Mouse (Mus musculus) adrenal gland, postnatal 25 days (tissue): ENCODE measurements around the gene Bpifb9b. TPM values are rescaled to one million over a fixed set of nuclear protein-coding genes. Genes with fewer than 3 reads are reported as not detected.
A peak's percentile ranks its signal among the peaks of the same experiment; 100 is the strongest.
"Not testable (repeated sequence)": the region's sequence is repeated elsewhere in the genome, so short reads cannot be mapped to it uniquely, and the experiment has no call there.

ENCODE experiments used
- DNase-seq: peaks from one replicate; pipeline ENCODE4 v3.0.0; 2021; ENCODE audit warnings: mixed read lengths
- long read RNA-seq: library from polyadenylated mRNA; stranded (forward); transcript quantifications from one replicate; pipeline ENCODE4 v2.0.0, GENCODE M21; 2021
- total RNA-seq: library from RNA; stranded (reverse); gene quantifications from 2 replicates; pipeline ENCODE4 v1.2.3, GENCODE M21; 2021

Gene Bpifb9b
- not detected in 2 replicates for total RNA-seq
- long read RNA-seq: 0 reads

DNA sequence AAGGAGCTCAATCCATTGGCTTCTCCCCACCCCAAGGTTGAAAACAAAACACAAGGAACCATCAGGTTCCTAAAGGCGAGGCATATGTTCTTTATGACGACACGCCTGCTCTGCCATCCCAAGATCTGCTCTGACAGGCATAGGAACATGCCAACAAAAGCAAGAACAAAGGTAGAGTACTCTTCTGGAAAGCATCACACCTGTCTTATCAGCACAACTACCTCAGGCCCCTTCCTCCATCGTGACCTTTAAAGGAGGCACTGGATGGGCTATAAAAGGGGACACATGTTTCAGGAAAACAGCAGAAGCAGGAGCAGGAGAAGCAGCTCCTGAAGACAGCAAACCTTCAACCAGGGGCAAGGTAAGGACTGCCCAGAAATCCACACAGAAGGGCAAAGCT, at the start of gene Bpifb9b:
Bpifb9b (plus strand) TSS at position 301 of the 400 bp plus-strand sequence.
- not testable (repeated sequence) for DNase-seq

DNA sequence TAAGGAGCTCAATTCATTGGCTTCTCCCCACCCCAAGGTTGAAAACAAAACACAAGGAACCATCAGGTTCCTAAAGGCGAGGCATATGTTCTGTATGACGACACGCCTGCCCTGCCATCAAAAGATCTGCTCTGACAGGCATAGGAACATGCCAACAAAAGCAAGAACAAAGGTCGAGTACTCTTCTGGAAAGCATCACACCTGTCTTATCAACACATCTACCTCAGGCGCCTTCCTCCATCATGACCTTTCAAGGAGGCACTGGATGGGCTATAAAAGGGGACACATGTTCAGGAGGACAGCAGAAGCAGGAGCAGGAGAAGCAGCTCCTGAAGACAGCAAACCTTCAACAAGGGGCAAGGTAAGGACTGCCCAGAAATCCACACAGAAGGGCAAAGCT, 49.5 kb upstream of the Bpifb9b start, which contains the start of gene Bpifb9a:
Bpifb9a (plus strand) TSS at position 301 of the 400 bp plus-strand sequence.
- not testable (repeated sequence) for DNase-seq

DNA sequence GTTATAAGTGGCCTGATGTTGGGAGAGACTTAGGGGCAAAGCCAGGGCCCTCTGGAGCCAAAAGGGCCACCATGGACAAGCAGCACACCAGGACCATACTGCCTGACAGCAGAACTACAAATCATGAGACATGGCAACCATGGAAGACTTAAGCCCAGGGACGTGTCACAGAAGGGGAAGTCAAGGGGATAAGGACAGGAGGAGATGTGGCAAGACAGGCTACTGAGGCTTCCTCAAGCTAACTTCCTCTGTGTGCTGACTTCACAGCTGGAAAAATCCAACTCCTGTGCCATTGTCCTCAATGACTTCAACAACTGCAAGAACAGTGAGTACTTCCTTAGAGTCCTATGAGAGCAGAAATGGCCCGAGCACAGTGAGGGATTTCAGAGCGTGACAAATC, 42.6 kb upstream of the Bpifb9b start:
- not testable (repeated sequence) for DNase-seq

DNA sequence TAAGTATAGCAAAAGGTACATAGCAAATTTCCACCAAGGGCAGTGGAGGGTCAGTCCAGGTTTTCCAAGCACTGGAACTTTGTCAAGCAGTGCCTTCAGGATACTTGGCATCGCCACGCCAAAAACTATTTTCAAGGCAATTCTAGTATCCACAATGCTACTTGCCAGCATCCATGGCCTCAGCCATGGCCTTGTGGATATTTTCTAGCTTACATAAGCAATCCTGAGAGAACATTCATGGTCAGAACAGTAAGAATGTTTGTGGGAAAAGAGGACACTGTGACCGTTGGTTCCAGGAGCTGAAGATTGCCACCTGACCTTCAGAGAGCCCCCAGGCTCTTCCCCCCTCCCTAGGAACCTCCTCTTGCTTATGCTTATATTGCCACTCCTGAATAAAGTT, 15.2 kb upstream of the Bpifb9b start:
- peak; percentile 10 for DNase-seq

DNA sequence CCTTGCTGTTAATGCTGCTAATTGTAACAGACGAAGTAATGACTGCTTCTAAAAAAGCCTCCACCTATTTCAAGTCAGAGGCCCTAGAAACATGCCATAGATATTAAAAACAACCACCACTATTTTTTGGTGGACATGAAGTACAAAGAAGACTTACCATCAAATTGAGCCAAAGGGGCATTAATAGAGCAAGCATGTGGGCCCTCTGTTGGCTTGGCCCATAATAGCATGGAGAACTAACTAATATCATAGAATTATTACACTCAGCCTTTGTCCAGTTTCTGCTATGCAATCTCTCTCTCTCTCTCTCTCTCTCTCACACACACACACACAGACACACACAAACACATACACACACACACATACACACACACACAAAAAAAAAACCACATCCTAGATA, 14.2 kb upstream of the Bpifb9b start:
- DNase-seq: no peak

DNA sequence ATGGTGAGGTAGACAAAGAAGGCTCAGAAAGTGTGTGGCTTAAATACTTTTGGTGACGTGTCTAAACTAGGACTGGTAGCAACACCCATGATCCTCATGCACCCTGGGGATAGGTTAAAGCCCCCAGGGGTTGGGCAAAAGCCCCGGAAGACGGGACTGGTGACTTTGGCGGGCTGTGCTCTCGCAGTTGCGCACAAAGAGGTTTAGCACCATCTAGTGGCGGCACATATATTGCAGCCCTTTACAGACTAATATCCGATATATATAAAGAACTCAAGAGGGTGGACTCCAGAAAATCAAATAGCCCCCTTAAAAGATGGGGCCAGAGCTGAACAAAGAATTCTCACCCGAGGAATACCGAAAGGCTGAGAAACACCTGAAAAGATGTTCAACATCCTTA, 12.3 kb upstream of the Bpifb9b start:
- DNase-seq: peak; percentile 35

DNA sequence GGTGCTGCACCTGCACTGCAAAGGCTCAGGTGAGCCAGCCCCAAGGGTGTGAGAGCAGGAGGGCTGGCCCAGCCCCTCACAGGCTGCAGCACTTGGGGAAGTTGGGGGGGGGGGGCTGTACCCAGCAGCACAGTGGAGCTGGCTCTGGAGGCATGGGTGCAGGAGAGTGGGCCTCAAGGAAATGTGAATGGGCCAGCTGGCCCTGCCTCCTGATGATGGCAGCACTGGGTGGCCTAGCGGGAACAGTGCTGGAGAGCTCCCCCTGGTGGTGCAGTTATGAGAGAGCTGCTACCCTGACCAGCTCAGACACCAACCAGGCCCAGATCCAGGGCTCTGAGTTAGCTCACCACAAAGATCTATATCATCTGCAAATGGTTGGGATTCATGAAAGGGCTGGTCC, 6.5 kb upstream of the Bpifb9b start:
- peak; percentile 82 for DNase-seq

DNA sequence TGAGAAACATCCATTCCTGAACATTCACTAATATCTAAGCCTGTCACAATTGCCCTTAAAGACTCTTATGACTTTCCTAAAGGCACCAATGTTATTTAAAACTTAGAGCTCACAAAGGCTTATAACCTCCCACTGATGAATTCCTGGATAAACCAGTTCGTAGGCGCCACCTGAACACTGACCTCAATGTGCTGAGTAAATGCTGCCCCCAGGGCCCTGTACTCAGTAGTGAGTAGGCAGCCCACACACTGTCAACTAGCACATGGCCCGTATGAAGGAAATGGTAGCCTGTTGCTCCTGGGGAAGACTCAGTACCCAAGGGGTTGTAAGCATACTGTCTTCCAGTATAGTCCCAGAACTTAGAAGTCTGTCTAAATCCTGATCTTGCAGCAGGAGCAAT, 5.3 kb upstream of the Bpifb9b start:
- DNase-seq: no peak

DNA sequence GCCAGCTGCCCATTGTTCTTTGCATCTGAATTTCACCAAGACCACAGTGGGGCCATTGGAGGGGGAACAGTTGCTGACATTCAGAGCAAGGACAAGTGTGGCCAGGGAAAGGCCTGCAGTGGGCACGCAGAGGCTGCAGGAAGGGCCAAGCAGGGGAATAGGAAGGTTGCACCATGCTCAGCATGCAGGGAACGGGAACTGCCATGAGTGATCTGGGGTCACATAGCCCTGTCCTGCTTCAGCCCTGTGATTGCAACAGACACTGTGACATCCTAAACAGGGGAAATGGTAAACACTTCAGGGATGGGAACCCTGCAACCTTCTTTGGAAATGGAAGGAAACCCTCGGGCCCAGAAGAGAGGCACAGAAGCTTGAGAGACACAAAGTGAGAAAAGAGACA, 2.4 kb upstream of the Bpifb9b start:
- DNase-seq: not testable (repeated sequence)

DNA sequence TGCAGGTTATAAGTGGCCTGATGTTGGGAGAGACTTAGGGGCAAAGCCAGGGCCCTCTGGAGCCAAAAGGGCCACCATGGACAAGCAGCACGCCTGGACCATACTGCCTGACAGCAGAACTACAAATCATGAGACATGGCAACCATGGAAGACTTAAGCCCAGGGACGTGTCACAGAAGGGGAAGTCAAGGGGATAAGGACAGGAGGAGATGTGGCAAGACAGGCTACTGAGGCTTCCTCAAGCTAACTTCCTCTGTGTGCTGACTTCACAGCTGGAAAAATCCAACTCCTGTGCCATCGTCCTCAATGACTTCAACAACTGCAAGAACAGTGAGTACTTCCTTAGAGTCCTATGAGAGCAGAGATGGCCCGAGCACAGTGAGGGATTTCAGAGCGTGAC, 6.7 kb downstream of the Bpifb9b start:
- not testable (repeated sequence) for DNase-seq

DNA sequence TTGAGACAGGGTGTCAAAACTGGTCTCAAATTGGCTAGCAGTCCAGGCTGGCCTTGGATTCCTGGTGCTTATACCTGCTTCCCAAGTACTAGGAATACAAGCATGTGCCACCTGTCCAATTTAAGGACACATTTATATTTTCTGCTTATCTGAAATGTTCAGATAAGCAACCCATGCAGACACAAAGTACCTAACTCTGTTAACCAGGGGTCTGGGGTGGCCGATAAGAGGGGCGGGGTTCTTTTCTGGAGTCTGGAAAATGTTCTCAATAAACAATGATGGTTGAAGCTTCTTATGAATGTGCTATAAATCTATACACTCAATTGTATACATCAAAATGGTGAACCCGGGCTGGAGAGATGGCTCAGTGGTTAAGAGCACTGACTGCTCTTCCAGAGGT, 19.8 kb downstream of the Bpifb9b start:
- DNase-seq: no peak

DNA sequence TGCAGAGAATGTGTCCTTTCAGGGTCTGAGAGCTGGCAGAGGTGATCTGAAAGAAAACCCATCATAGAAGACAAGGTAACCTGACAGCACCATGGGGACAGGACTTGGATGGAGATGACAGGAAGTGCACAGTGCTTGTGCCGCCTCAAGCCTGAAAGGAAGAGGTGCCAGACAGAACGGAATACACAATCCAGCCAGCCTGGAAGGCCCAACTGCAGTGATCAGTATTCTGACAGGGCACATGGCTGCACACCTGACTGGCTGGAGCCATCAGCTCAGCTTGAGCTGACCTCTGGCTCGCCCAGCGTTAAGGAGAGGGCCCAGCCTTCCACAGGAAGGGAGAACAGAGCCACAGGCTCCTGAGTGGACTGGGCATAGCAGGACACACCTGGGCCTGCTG, 28.5 kb downstream of the Bpifb9b start:
- no peak for DNase-seq

DNA sequence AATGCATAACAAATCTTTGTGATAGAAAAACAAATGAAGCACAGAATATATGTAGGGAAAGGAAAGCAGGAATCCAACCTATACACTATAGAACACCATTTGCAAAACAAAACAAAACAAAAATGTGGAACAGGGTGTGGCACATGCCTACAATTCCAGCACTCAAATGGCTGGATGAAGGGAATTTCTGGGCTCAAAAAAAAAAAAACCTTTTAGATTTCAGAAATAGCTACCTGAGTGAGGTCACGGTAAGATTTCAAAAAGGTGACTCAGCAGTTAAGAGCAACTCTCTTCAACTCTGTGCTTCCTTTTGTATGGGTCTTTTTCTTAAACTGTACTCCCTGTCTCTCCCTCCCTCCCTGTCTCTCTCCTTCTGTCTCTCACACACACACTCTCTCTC, 31.1 kb downstream of the Bpifb9b start:
- no peak for DNase-seq

DNA sequence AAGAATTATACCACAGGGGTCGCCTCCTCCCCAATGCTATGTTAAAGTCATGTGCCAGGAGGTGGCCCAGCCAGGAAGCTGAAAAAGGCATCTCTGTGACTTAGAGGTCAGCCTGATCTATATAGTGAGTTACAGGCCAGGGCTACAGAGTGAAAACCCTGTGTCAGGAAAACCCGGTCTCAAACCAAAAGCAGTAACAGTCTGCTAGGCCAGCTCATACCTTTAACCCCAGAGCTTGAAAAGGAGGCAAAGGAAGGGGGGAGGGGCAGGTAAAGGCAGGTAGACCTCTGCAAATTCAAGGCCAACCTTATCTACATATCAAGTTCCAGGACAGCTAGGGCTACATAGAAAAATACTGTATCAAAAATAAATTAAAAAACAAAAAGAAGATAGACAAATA, 32.3 kb downstream of the Bpifb9b start:
- no peak for DNase-seq

DNA sequence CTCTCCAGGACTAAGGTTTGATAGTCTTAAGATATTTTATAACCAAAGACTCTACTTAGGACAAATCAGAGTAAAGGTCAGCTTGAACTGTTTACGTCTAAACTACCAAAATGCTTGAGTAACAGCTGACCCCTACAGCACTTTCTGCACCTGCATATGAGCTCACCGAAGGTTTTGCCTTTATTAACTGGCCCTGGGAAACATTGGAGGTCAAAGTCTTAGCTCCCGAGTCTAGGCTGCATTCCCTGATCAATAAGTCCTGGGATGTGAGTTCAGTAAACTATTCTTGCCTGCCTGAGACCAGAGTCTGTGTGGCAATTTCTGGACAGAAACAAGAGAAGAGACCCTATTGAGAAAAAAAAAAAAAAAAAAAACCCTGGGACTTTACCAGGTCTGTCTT, 41.1 kb downstream of the Bpifb9b start:
- no peak for DNase-seq

DNA sequence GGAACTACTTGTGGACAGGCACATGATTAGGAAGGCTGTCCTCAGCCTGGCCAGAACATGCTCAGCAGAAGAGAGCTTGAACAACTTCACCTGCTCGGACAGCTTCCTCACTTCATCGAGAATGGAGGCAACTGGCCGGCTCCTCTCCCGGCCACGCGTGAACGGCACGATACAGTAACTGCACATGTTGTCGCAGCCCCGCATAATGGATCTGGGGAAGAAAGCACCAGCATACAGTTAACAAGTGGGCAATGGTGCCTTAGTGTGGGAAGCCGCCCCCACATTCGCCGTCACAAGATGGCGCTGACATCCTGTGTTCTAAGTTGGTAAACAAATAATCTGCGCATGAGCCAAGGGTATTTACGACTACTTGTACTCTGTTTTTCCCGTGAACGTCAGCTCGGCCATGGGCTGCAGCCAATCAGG, 47.0 kb downstream of the Bpifb9b start:
- DNase-seq: not testable (repeated sequence)

DNA sequence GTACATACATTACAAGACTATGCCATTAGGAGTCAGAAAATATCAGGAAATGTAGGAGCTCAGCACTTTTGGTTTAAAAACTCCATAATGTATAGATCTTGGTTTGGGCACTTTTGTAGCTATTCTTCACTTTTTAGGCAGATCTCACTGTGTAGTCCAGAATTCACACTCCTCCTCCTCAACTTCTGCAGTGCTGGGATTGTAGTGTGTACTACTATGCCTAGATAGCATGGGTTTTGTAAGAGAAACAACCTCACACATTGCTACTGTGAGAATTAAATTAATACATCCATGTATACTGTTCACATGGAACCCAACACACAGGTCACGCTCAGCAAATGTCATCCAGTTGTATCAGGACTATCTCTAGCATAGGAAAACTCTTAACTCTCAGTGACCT, 60.5 kb downstream of the Bpifb9b start:
- no peak for DNase-seq

Other genes with a start within 250 kb of the Bpifb9b start
- gene Bpifa3, start 176.9 kb upstream of the Bpifb9b start, total RNA-seq: not detected in 2 replicates
- gene Bpifa1, start 164.3 kb upstream of the Bpifb9b start, total RNA-seq: not detected in 2 replicates
- gene Bpifa5, start 144.6 kb upstream of the Bpifb9b start, total RNA-seq: not detected in 2 replicates
- not detected in 2 replicates for gene Bpifb1, start 116.4 kb upstream of the Bpifb9b start, total RNA-seq
- gene Bpifb5, start 83.5 kb upstream of the Bpifb9b start, total RNA-seq: not detected in 2 replicates
- gene Bpifb9a, start 49.4 kb upstream of the Bpifb9b start, total RNA-seq: not detected in 2 replicates
- gene Cdk5rap1, start 65.8 kb downstream of the Bpifb9b start, total RNA-seq: 12.4 and 18.2 TPM in 2 replicates
- 21.9 and 24.7 TPM in 2 replicates for gene Snta1, start 100.9 kb downstream of the Bpifb9b start, total RNA-seq
- gene Cbfa2t2, start 129.3 kb downstream of the Bpifb9b start, total RNA-seq: 40.7 and 50.1 TPM in 2 replicates
- gene 1700003F12Rik, start 239.9 kb downstream of the Bpifb9b start, total RNA-seq: not detected in 2 replicates
- 0.21 TPM in 1 of 2 replicates, not detected in the other for gene Actl10, start 244.5 kb downstream of the Bpifb9b start, total RNA-seq